Mouse (Mus musculus): Measurements from ENCODE around the gene Pitpna. TPM values are rescaled to one million over a fixed set of nuclear protein-coding genes. Genes with fewer than 3 reads are reported as not detected.

Gene Pitpna
- total RNA-seq, 1 experiment, result 40.3 TPM

DNA sequence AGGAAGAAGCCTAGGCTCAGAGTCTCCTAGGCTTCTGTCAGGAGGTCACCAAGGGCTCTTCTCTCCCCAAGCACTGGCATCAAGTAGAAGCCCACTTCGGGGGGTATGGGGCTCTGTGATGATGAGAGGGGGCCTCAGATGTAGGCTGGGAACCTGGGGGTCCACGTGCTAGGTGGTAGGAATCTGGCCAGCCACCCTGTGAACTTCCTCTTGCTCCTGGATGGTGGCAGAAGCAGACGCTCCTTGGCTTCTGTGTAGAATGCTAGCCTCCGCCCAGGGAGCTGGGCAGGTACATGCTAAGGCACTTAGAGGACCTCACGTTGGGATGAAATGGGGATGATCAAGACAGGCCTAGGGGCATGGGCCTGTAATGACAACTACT lies 26.5 kb upstream of the Pitpna start:
- H3K4me1 ChIP-seq (ENCODE audit: control insufficient read depth in 2 of 2, insufficient read depth in 2 of 2, low read length in 2 of 2, poor library complexity in 1 of 2), result peaks cover 0 to 4% of the 10 kb centered on the region in 2 experiments; a peak in 1 of 4 replicates

DNA sequence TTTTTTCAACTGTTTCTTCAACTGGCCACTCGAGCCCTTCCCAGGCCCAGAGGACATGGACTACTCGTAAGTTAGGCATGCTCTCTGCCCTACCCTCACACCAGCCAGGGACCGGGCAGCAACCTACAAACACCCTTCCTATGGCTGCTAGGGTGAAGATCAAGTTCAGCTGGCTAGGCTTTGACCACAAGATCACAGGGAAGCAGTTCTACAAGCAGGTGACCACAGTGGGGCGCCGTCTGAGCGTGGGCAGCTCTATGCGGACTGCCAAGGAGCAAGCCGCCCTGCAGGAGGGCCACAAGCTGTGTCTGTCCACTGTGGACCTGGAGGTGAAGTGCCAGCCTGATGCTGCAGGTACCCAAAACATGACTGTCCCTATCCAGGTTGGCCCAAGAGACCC lies 25.1 kb upstream of the Pitpna start:
- Histone ChIP-seq H3K4me1 (ENCODE audit: control insufficient read depth in 2 of 2, insufficient read depth in 2 of 2, low read length in 2 of 2, poor library complexity in 1 of 2) (peaks cover 0 to 2% of the 10 kb centered on the region in 2 experiments; a peak in 1 of 4 replicates), H3K4me3 (ENCODE audit: insufficient read depth in 1 of 2, low read depth in 1 of 2, low read length in 2 of 2, poor library complexity in 1 of 2, severe bottlenecking in 1 of 2) (no peak overlapping the region), H3K9ac (ENCODE audit: insufficient read depth, low read depth, low read length, poor library complexity, severe bottlenecking) (no peak overlapping the region), H3K9me3 (ENCODE audit: control insufficient read depth, insufficient read depth, low read depth, low read length) (no peaks in the 10 kb centered on the region), H3K27ac (ENCODE audit: insufficient read depth, low read depth, low read length, poor library complexity, severe bottlenecking) (no peak overlapping the region), H3K36me3 (ENCODE audit: control insufficient read depth, insufficient read depth, low read length, poor library complexity, severe bottlenecking) (peaks cover 17% of the 10 kb centered on the region; the same call in 1 of the 2 replicates)
- no peak for TF ChIP-seq ZC3H11A (IDR thresholded peaks at IDR 0.05; ENCODE audit: borderline replicate concordance, low read depth, low read length)
- TF ChIP-seq ZNF384 (IDR thresholded peaks at IDR 0.05; ENCODE audit: low read depth, low read length), result no peak
- no peak for TF ChIP-seq CHD2 (IDR thresholded peaks at IDR 0.05; ENCODE audit: low read depth, low read length)
- TF ChIP-seq MAFK (IDR thresholded peaks at IDR 0.05; ENCODE audit: insufficient read depth, low read depth, low read length), result no peak
- no peak for TF ChIP-seq HCFC1 (IDR thresholded peaks at IDR 0.05; ENCODE audit: borderline replicate concordance, insufficient read depth, low read length)
- no peak for DNase-seq (ENCODE audit: low read depth, low spot score)
- in situ Hi-C loops (cut with MboI; ENCODE audit: low sequenced_read_pairs in 2 of 2, unreplicated experiment in 2 of 2), result no loop called here

More for the DNA sequence above, 26.5 kb upstream of the Pitpna start:
- peaks cover 17% of the 10 kb centered on the region; the same call in 1 of the 2 replicates for H3K36me3 ChIP-seq (ENCODE audit: control insufficient read depth, insufficient read depth, low read length, poor library complexity, severe bottlenecking)
- TF ChIP-seq CHD2 (IDR thresholded peaks at IDR 0.05; ENCODE audit: low read depth, low read length), result no peak
- TF ChIP-seq HCFC1 (IDR thresholded peaks at IDR 0.05; ENCODE audit: borderline replicate concordance, insufficient read depth, low read length), result no peak
- no peak for TF ChIP-seq ZC3H11A (IDR thresholded peaks at IDR 0.05; ENCODE audit: borderline replicate concordance, low read depth, low read length)
- no peak for TF ChIP-seq ZNF384 (IDR thresholded peaks at IDR 0.05; ENCODE audit: low read depth, low read length)
- no peak for TF ChIP-seq MAFK (IDR thresholded peaks at IDR 0.05; ENCODE audit: insufficient read depth, low read depth, low read length)
- in situ Hi-C loops (cut with MboI; ENCODE audit: low sequenced_read_pairs in 2 of 2, unreplicated experiment in 2 of 2), result no loop called here
- H3K9ac ChIP-seq (ENCODE audit: insufficient read depth, low read depth, low read length, poor library complexity, severe bottlenecking), result no peak overlapping the region
- no peaks in the 10 kb centered on the region for H3K9me3 ChIP-seq (ENCODE audit: control insufficient read depth, insufficient read depth, low read depth, low read length)
- no peak overlapping the region for H3K4me3 ChIP-seq (ENCODE audit: insufficient read depth in 1 of 2, low read depth in 1 of 2, low read length in 2 of 2, poor library complexity in 1 of 2, severe bottlenecking in 1 of 2)
- no peak overlapping the region for H3K27ac ChIP-seq (ENCODE audit: insufficient read depth, low read depth, low read length, poor library complexity, severe bottlenecking)
- DNase-seq (ENCODE audit: low read depth, low spot score), result no peak

DNA sequence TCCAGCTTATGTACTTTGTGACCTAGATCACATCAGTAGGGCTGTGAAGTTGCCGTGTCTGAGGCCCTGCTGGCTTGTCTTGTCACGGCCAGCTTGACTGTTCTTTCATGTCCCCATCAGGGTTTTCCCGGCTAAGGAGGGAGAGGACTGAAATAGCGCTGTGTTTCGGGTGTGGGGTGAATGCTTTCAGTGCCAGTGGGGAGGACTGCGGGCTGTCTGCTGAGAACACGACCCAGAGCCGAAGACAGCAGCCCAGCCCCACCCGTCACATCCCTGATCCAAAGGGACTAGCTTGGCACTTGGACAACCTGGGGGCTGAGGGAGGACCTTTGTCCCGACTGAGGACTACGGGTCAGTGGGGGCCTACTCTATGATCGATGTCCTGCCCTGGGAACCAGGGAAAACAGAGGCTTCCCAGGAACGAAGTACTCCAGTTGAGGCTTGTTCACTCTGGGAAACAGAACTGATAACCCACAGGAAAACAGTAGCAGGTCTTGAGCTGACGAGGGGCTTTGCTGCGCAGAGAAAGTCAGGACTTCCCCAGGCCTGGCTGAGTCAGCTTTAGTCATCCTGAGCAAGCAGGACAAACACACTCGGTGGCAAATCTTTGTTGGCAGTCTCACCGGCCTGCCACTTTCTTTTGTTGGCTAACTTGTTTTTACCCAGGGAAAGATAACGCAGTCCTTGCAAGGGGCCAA lies 23.9 kb upstream of the Pitpna start:
- no peak overlapping the region for H3K9ac ChIP-seq (ENCODE audit: insufficient read depth, low read depth, low read length, poor library complexity, severe bottlenecking)
- no peak overlapping the region for H3K27ac ChIP-seq (ENCODE audit: insufficient read depth, low read depth, low read length, poor library complexity, severe bottlenecking)
- no peak for DNase-seq (ENCODE audit: low read depth, low spot score)
- in situ Hi-C loops (cut with MboI; ENCODE audit: low sequenced_read_pairs in 2 of 2, unreplicated experiment in 2 of 2), result no loop called here
- H3K4me1 ChIP-seq (ENCODE audit: control insufficient read depth in 2 of 2, insufficient read depth in 2 of 2, low read length in 2 of 2, poor library complexity in 1 of 2), result peaks cover 0 to 2% of the 10 kb centered on the region in 2 experiments; a peak in 1 of 4 replicates
- H3K9me3 ChIP-seq (ENCODE audit: control insufficient read depth, insufficient read depth, low read depth, low read length), result no peaks in the 10 kb centered on the region
- TF ChIP-seq HCFC1 (IDR thresholded peaks at IDR 0.05; ENCODE audit: borderline replicate concordance, insufficient read depth, low read length) (no peak), ZC3H11A (IDR thresholded peaks at IDR 0.05; ENCODE audit: borderline replicate concordance, low read depth, low read length) (no peak), ZNF384 (IDR thresholded peaks at IDR 0.05; ENCODE audit: low read depth, low read length) (no peak), MAFK (IDR thresholded peaks at IDR 0.05; ENCODE audit: insufficient read depth, low read depth, low read length) (no peak), CHD2 (IDR thresholded peaks at IDR 0.05; ENCODE audit: low read depth, low read length) (no peak)
- peaks cover 21% of the 10 kb centered on the region; the same call in 1 of the 2 replicates for H3K36me3 ChIP-seq (ENCODE audit: control insufficient read depth, insufficient read depth, low read length, poor library complexity, severe bottlenecking)
- no peak overlapping the region for H3K4me3 ChIP-seq (ENCODE audit: insufficient read depth in 1 of 2, low read depth in 1 of 2, low read length in 2 of 2, poor library complexity in 1 of 2, severe bottlenecking in 1 of 2)

DNA sequence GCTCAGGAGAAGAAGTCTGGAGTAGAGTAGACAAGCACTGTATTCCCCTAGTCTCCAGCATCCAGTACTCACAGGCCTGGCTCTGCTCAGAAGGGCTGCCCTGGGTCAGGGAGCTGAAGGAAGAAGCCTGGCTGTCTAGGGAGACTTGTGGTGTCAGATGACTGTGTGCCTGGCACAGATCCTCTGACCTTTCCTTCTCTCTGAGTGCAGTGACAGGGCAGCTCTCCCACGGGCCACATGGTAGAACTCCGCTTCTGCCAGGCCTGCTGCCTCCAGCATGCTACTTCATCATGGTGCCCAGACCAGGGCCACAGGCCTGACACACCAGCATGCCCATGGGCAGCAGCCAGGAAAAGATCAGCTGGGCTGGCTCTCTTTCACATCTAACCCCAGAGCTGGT lies 22.0 kb upstream of the Pitpna start:
- no peak for TF ChIP-seq ZC3H11A (IDR thresholded peaks at IDR 0.05; ENCODE audit: borderline replicate concordance, low read depth, low read length)

More for the DNA sequence above, 22.0 kb upstream of the Pitpna start:
- Histone ChIP-seq H3K9me3 (ENCODE audit: control insufficient read depth, insufficient read depth, low read depth, low read length) (no peaks in the 10 kb centered on the region), H3K4me1 (ENCODE audit: control insufficient read depth in 2 of 2, insufficient read depth in 2 of 2, low read length in 2 of 2, poor library complexity in 1 of 2) (no peaks in the 10 kb centered on the region), H3K4me3 (ENCODE audit: insufficient read depth in 1 of 2, low read depth in 1 of 2, low read length in 2 of 2, poor library complexity in 1 of 2, severe bottlenecking in 1 of 2) (no peak overlapping the region), H3K9ac (ENCODE audit: insufficient read depth, low read depth, low read length, poor library complexity, severe bottlenecking) (no peak overlapping the region), H3K36me3 (ENCODE audit: control insufficient read depth, insufficient read depth, low read length, poor library complexity, severe bottlenecking) (peaks cover 19% of the 10 kb centered on the region; the same call in 1 of the 2 replicates), H3K27ac (ENCODE audit: insufficient read depth, low read depth, low read length, poor library complexity, severe bottlenecking) (no peak overlapping the region)
- in situ Hi-C loops (cut with MboI; ENCODE audit: low sequenced_read_pairs in 2 of 2, unreplicated experiment in 2 of 2), result no loop called here
- DNase-seq (ENCODE audit: low read depth, low spot score), result no peak
